In genomic region chr6:42270817-42271216, GRCm38 (mm10) we compare ENCODE assay signal across 33 mouse cellular contexts. TPM values are rescaled to one million over a fixed set of nuclear protein-coding genes. Genes with fewer than 3 reads are reported as not detected.
"Had no signal": no experiment of that assay in that cellular context is flagged by ENCODE, and none has a peak within 500 bp of the region (broad histone marks: within the 10 kb centered on the region; RNA-seq: fewer than 3 reads in every experiment).

No protein-coding gene starts in this region.

- H3K9ac ChIP-seq: hindbrain, embryonic 12.5 days; hindbrain, embryonic 14.5 days; intestine, embryonic 15.5 days; limb, embryonic 12.5 days; liver, embryonic 13.5 days; liver, embryonic 15.5 days; liver, postnatal 0 days had no signal

- H3K4me2 ChIP-seq: hindbrain, embryonic 12.5 days; hindbrain, embryonic 14.5 days; intestine, embryonic 15.5 days; limb, embryonic 12.5 days; liver, embryonic 11.5 days; liver, embryonic 13.5 days; liver, embryonic 15.5 days had no signal

- H3K4me3 ChIP-seq: heart, adult 2 months; hindbrain, embryonic 10.5 days; hindbrain, embryonic 12.5 days; intestine, embryonic 15.5 days; layer of hippocampus, adult 2 months; left cerebral cortex, adult 2 months; limb, embryonic 10.5 days; limb, embryonic 12.5 days; liver, embryonic 13.5 days; liver, embryonic 15.5 days had no signal

- H3K9me3 ChIP-seq: hindbrain, embryonic 10.5 days; hindbrain, embryonic 12.5 days; intestine, embryonic 15.5 days; limb, embryonic 10.5 days; limb, embryonic 12.5 days; liver, embryonic 13.5 days; liver, embryonic 15.5 days had no signal

- H3K27me3 ChIP-seq: hindbrain, embryonic 12.5 days; intestine, embryonic 15.5 days; limb, embryonic 12.5 days; liver, embryonic 13.5 days; liver, embryonic 15.5 days had no signal

- H3K27ac ChIP-seq: heart, adult 2 months; hindbrain, embryonic 10.5 days; hindbrain, embryonic 12.5 days; hindbrain, embryonic 14.5 days; intestine, embryonic 15.5 days; layer of hippocampus, adult 2 months; left cerebral cortex, adult 2 months; limb, embryonic 10.5 days; limb, embryonic 12.5 days; liver, embryonic 13.5 days; liver, embryonic 15.5 days had no signal

- DNase-seq: gastrocnemius, postnatal 14 days; heart, adult 2 months; heart, postnatal 4 days; kidney, adult 18-20 months; kidney, adult 8-10 months; kidney, postnatal 10 days; kidney, postnatal 25 days; kidney, postnatal 4 days; liver; liver, embryonic 13.5 days; liver, postnatal 0 days had no signal

- ATAC-seq: forebrain, embryonic 16.5 days; hindbrain, embryonic 16.5 days; inflammation-experienced regulatory T-cells, adult 6 months; intestine, embryonic 15.5 days; intestine, postnatal 0 days; liver, postnatal 0 days had no signal

RNA-seq across cellular contexts. Expression of gene Tmem139, which starts 9.0 kb away (rescaled TPM):
- total RNA-seq: gastrocnemius, adult 8-10 months; gastrocnemius, postnatal 14 days; gastrocnemius, postnatal 4 days; granulocyte monocyte progenitor cell, adult 5-6 weeks; layer of hippocampus, adult 2 months; layer of hippocampus, postnatal 10 days; layer of hippocampus, postnatal 25 days; left cerebral cortex, adult 2 months; left cerebral cortex, postnatal 14 days; left cerebral cortex, postnatal 36 days had no signal
- polyA plus RNA-seq: frontal cortex, adult 2 months; hindbrain, embryonic 14.5 days; inflammation-experienced regulatory T-cells, adult 6 months; liver, postnatal 0 days had no signal

RNA-seq across cellular contexts. Expression of gene Clcn1, which starts 15.7 kb away (rescaled TPM):
- total RNA-seq: granulocyte monocyte progenitor cell, adult 5-6 weeks had no signal
- polyA plus RNA-seq: inflammation-experienced regulatory T-cells, adult 6 months; liver, embryonic 13.5 days; liver, postnatal 0 days had no signal

RNA-seq across cellular contexts. Expression of gene Fam131b, which starts 53.6 kb away (rescaled TPM):
- total RNA-seq: granulocyte monocyte progenitor cell, adult 5-6 weeks had no signal
- polyA plus RNA-seq: inflammation-experienced regulatory T-cells, adult 6 months; liver, embryonic 15.5 days; liver, postnatal 0 days had no signal
